Mouse (Mus musculus) hindbrain, postnatal 0 days (tissue): ENCODE measurements at regions not wholly inside any gene's neighbourhood (a gene's known extent, or its start where the extent isn't known, plus 50 kb on each side); places are given as distances from the start of the nearest gene placed in this dataset.
A peak's percentile ranks its signal among the peaks of the same experiment; 100 is the strongest.

Source experiments
- ATAC-seq: fragments of 200-750 bp; cut with Nextera tagmentation; 2 replicates; pipeline ENCODE4 v1.8.0; 2017; ENCODE audit warnings: mild to moderate bottlenecking, moderate TSS enrichment, moderate library complexity
- DNase-seq: peaks from one replicate; pipeline ENCODE4 v3.0.0-alpha.2; 2015; ENCODE audit warnings: low spot score
- H3K27ac ChIP-seq: fragments of 300-500 bp; sonication (generic); 2 replicates; pipeline ENCODE4 v1.5.1; 2014; ENCODE audit warnings: mild to moderate bottlenecking
- H3K27me3 ChIP-seq: fragments of 300-500 bp; sonication (generic); 2 replicates; pipeline ENCODE4 v1.6.1; 2014; ENCODE audit warnings: low read length, mixed read lengths; ENCODE audit not compliant: insufficient read depth
- H3K36me3 ChIP-seq: fragments of 300-500 bp; sonication (generic); 2 replicates; pipeline ENCODE4 v1.6.1; 2014; ENCODE audit warnings: low read length, mixed read lengths; ENCODE audit not compliant: insufficient read depth
- H3K4me1 ChIP-seq: fragments of 300-500 bp; sonication (generic); 2 replicates; pipeline ENCODE4 v1.6.1; 2014; ENCODE audit warnings: antibody characterized with exemption, low read length, mixed read lengths; ENCODE audit not compliant: insufficient read depth
- H3K4me2 ChIP-seq: fragments of 300-500 bp; sonication (generic); 2 replicates; pipeline ENCODE4 v1.6.1; 2014; ENCODE audit warnings: low read depth, mild to moderate bottlenecking, low read length, moderate library complexity, mixed read lengths
- H3K4me3 ChIP-seq: fragments of 300-500 bp; sonication (generic); 2 replicates; pipeline ENCODE4 v1.5.1; 2014; ENCODE audit warnings: low read length
- H3K9ac ChIP-seq: fragments of 300-500 bp; sonication (generic); replicated peaks from 2 replicates; pipeline ENCODE4 v1.6.1; 2014; ENCODE audit warnings: mild to moderate bottlenecking, low read length, moderate library complexity, mixed read lengths
- H3K9me3 ChIP-seq: fragments of 300-500 bp; sonication (generic); 2 replicates; pipeline ENCODE4 v1.6.1; 2016; ENCODE audit warnings: low read length, mixed read lengths
- CTCF ChIP-seq: IDR thresholded peaks from 2 replicates; pipeline ENCODE4 v1.5.1; 2016; ENCODE audit warnings: antibody characterized with exemption, control low read depth, low read depth
- WGBS: fragments of 180-500 bp; shearing (Covaris S2); extraction: QIAGEN DNeasy Blood & Tissue Kit; methylation state at CpG from one replicate; pipeline ENCODE4 v1.1.7; 2014; 5-methylcytosine and 5-hydroxymethylcytosine counted together

DNA sequence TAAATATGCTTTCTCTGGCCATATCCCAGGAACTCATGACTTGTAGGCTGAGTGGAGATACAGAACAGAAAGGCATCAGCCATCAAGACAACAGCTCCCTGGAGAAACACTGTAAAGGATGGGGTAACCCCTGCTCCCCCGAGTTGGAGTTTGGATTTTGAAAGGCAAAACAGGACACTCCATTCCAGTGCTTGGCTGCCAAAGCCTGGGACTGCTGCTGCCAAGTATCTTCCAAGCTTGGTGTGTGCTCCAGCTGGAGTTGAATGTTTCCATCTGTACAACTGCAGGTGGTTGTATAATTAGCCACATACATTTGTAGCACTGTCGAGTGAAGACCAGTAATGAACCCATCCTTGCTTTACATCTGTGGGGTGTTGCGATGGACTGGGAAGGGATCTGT is 62.1 kb downstream of the 4933412E24Rik start:
- H3K27ac ChIP-seq: no peak overlapping the region
- WGBS: 53% methylated on average over 3 of the region's 3 CpGs
- no peak overlapping the region for H3K4me3 ChIP-seq
- H3K4me1 ChIP-seq: no peaks in the 10 kb centered on the region
- no peak for TF ChIP-seq CTCF
- DNase-seq: peak; percentile 64
- H3K9ac ChIP-seq: no peak overlapping the region
- no peaks in the 10 kb centered on the region for H3K27me3 ChIP-seq
- no peaks in the 10 kb centered on the region for H3K9me3 ChIP-seq
- H3K4me2 ChIP-seq: no peak overlapping the region
- no peaks in the 10 kb centered on the region for H3K36me3 ChIP-seq
- ATAC-seq: no peak

- 88% methylated on average over 4 of the region's 4 CpGs for WGBS
- no peaks in the 10 kb centered on the region for H3K4me1 ChIP-seq
- no peak for DNase-seq
- no peak for ATAC-seq
- no peaks in the 10 kb centered on the region for H3K27me3 ChIP-seq
- H3K27ac ChIP-seq: no peak overlapping the region
- TF ChIP-seq CTCF: no peak
- no peak overlapping the region for H3K9ac ChIP-seq
- H3K36me3 ChIP-seq: no peaks in the 10 kb centered on the region
- no peak overlapping the region for H3K4me2 ChIP-seq
- no peaks in the 10 kb centered on the region for H3K9me3 ChIP-seq
- H3K4me3 ChIP-seq: no peak overlapping the region
These were observed 62.6 kb downstream of the 4933412E24Rik start for GRCm38 (mm10) chr15:59953857-59954256.

DNA sequence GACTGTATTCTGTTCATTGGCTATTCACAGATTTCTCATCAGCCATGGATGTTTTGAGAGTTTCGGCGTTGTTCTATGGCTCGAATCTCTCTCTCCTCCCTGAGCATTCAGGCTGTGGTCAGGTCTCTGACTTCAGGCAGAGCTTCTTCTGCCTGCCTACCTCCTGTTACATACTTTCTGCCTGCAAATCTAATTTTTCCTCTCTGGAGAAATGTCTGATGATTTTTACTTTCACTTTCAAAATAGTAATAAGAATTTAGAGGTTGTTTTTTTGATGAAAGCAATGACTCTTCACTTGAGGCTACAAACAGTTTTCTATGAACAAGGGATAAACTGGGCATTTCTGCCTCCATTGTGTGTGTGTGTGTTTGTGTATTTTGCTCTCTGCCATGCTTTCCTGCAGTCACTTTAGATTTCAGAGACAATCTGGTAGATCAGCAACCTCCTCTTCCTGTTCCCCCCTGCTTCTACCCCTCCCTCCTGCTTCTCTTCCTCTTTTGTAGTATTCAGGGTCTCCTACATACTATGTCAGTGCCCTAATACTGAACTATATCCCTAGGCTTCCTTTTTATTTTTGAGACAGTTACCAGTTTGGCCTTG is 65.7 kb downstream of the 4933412E24Rik start:
- 81% methylated on average over 3 of the region's 3 CpGs for WGBS
- no peak overlapping the region for H3K4me2 ChIP-seq
- no peaks in the 10 kb centered on the region for H3K36me3 ChIP-seq
- H3K27ac ChIP-seq: no peak overlapping the region
- no peaks in the 10 kb centered on the region for H3K27me3 ChIP-seq
- H3K9me3 ChIP-seq: no peaks in the 10 kb centered on the region
- H3K9ac ChIP-seq: no peak overlapping the region
- no peaks in the 10 kb centered on the region for H3K4me1 ChIP-seq
- DNase-seq (no peak), ATAC-seq (no peak)
- no peak for TF ChIP-seq CTCF
- no peak overlapping the region for H3K4me3 ChIP-seq

- no peak overlapping the region for H3K27ac ChIP-seq
- TF ChIP-seq CTCF: no peak
- H3K27me3 ChIP-seq: no peaks in the 10 kb centered on the region
- WGBS: 15% methylated on average over 8 of the region's 8 CpGs
- H3K9ac ChIP-seq: no peak overlapping the region
- H3K36me3 ChIP-seq: no peaks in the 10 kb centered on the region
- no peaks in the 10 kb centered on the region for H3K4me1 ChIP-seq
- no peak overlapping the region for H3K4me3 ChIP-seq
- DNase-seq: no peak
- H3K9me3 ChIP-seq: no peaks in the 10 kb centered on the region
- H3K4me2 ChIP-seq: no peak overlapping the region
- no peak for ATAC-seq
These were observed 71.2 kb downstream of the 4933412E24Rik start for GRCm38 (mm10) chr15:59945208-59945607.

- Histone ChIP-seq H3K9ac (no peak overlapping the region), H3K4me3 (no peak overlapping the region), H3K36me3 (no peaks in the 10 kb centered on the region), H3K27ac (no peak overlapping the region), H3K4me1 (no peaks in the 10 kb centered on the region), H3K27me3 (no peaks in the 10 kb centered on the region), H3K9me3 (no peaks in the 10 kb centered on the region), H3K4me2 (peak overlapping the region; percentile 16; the same call in 1 of the 2 replicates)
- no peak for TF ChIP-seq CTCF
- 21% methylated on average over 5 of the region's 5 CpGs for WGBS
- DNase-seq: peak; percentile 73
- ATAC-seq: 0 out of 2 replicates have a peak, but pooled peaks have one; percentile 45
These were observed 79.9 kb downstream of the 4933412E24Rik start for GRCm38 (mm10) chr15:59936486-59936885.

DNA sequence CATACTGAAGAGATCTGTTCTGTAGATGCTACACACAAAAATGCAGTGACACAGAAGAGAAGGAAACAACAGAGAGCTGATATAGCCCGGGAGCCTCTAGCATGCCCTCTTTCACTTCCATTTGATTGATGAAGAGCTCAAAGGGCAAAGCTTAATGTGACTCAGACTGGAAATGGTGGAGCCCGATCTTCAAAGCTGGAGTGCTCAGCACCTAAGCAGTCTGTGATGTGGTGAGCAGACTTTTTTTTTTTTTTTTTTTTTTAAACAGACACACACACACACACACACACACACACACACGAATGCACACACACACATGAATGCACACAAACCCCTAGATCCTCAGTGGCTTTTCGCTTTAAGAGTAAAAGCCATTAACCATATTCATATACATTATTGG is 102.6 kb downstream of the 4933412E24Rik start:
- Histone ChIP-seq H3K9me3 (no peaks in the 10 kb centered on the region), H3K9ac (no peak overlapping the region)

GRCm38 (mm10) chr15:59908300-59908699 is 108.1 kb downstream of the 4933412E24Rik start:
- 82% methylated on average over 2 of the region's 2 CpGs for WGBS
- H3K9ac ChIP-seq: no peak overlapping the region
- H3K27ac ChIP-seq: no peak overlapping the region
- TF ChIP-seq CTCF: no peak
- H3K9me3 ChIP-seq: no peaks in the 10 kb centered on the region
- H3K4me2 ChIP-seq: no peak overlapping the region
- DNase-seq (no peak), ATAC-seq (no peak)
- H3K36me3 ChIP-seq: no peaks in the 10 kb centered on the region
- H3K27me3 ChIP-seq: no peaks in the 10 kb centered on the region
- no peak overlapping the region for H3K4me3 ChIP-seq
- H3K4me1 ChIP-seq: no peaks in the 10 kb centered on the region

More for the DNA sequence above, 102.6 kb downstream of the 4933412E24Rik start:
- no peaks in the 10 kb centered on the region for H3K36me3 ChIP-seq
- DNase-seq (no peak), ATAC-seq (no peak)
- TF ChIP-seq CTCF: no peak
- H3K27ac ChIP-seq: no peak overlapping the region
- H3K4me2 ChIP-seq: no peak overlapping the region
- no peaks in the 10 kb centered on the region for H3K27me3 ChIP-seq
- H3K4me3 ChIP-seq: no peak overlapping the region
- H3K4me1 ChIP-seq: no peaks in the 10 kb centered on the region
- 61% methylated on average over 4 of the region's 4 CpGs for WGBS
